Mouse (Mus musculus): ENCODE measurements around the gene Foxp1.

The Foxp1 gene

DNA sequence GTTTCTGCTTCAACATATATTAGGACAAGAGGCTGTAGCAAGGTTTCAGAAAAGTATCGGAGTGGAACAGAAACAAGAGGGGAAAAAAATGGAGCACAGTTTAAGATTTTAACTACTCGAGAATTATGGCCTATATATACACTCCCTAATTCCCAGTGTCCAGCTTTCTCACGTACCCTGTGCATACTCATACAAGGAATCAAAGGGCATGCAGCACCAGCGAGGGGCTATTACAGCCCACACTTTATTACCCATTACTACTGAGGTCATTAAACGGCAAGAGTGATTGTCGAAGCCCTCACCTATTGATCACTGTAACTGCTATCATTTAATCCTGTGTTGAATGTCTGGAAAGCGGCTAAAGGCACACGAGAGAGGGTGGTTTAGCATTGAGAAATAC, 502.8 kb downstream of the Foxp1 start:
- no peak for DNase-seq (ENCODE audit: low spot score)

DNA sequence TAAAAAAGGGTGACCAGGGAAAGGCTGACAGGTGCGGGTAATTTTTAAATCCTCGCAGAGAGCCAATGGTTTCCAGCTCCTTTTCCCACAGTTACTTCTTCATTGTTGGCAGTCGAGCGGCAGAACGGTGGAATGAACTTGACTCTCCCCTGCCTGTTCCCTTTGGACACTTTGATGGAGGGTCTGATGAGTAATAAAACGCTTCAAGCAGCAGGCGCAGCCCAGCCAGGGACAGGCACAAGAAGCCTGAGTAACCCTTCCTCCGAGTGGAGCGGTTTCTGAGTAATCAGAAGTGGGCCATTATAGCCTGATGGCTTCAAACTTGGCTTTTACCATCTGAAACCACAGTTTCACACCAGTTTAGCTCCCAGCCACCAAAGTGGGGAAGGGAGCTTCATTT, 503.3 kb downstream of the Foxp1 start:
- no peak for DNase-seq (ENCODE audit: low spot score)

DNA sequence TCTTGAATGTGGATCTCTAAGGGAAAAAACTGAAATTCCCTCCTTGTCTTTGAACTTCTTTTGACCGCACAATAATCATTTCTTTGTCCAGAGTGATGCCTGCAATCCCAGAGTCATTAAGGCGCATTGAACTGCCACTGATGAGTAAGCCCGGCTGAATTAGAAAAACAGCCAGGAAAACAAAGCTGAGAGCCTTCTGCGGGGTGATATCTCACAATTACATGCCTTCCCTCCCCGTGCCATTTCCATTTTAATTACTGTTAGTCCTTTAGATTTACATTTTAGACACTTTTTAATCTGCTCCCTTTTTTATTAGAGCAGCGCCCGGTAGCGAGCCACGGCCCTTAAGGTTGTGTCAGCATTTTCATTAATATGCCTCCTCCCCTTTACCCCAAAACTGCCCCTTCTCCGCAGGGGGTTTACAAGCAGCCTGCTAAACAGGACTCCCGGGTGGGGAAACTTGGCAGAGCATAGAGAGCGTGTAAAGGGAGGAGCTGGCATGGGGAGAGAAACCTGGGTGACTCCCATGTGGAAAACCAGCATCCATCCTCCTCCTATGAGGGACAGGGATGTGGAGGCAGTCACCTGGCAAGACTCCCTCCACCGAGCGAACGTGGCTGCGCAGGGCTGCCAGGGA, 508.5 kb downstream of the Foxp1 start:
- no peak for DNase-seq (ENCODE audit: low spot score)

DNA sequence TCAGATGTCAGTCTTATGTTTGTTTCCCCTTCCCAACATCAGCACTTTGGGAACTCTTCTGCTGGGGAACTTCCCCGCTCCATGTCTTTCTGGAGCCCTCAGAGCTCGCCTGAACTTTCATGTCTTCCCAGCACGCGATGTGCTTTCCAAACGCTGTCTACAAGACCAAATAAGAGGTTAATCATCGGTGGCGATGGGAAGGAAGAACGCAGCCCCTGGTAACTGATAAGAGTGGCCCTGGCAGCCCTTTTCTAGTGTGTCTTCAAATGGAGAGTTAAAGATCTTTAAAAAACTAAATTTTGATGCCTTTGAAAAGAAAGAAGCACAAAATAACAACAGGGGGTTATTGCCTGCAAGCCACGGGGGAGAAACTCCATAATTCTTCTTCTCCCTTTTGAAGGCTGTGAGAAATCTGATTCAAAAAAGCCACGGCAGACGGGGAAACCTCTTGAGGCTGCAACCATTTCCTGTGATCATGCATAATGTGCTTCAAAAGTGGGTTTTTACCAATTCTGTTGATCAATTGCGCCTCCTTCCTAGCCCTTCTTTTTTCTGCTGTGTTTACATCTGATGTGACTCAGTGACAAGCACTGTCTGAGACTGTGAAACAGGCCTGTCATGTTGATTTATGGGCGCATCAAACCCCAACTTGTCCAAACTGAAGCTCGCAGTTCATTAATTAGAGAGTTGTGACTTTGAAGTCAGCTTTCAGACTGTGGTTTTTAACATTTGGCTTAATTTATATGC, 509.2 kb downstream of the Foxp1 start:
- no peak for DNase-seq (ENCODE audit: low spot score)

DNA sequence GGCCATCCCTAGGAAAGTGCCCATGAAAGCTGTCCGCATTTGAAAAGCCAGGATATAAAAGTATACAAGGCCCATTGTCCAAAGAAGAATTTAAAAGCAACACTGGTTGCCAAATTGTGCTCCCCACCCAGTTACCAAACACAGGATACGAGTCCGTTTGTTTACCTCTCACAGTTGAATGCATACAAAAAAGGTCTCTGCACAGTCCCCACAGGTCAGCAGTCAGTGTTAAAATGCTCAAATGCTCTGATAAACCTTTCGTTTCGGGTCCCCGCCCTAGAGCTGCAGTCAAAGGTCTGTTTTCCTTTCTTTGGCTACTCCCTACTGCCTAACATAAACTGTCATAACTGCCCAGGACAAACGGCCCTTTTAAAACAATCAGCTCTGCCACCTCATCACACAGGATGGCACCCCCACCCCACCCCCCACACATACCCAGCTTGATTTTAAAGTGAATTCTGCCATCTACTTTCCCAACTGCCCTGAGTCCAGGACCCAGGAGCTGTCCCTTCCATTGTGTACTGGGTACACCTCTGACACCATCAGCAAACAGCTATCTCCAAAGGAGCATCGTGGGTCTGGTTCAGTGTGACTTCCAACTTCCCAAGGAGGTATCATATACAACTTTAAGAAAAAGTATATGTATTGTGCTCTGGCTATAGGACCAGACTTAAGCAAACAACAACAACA, 510.5 kb downstream of the Foxp1 start:
- no peak for DNase-seq (ENCODE audit: low spot score)

DNA sequence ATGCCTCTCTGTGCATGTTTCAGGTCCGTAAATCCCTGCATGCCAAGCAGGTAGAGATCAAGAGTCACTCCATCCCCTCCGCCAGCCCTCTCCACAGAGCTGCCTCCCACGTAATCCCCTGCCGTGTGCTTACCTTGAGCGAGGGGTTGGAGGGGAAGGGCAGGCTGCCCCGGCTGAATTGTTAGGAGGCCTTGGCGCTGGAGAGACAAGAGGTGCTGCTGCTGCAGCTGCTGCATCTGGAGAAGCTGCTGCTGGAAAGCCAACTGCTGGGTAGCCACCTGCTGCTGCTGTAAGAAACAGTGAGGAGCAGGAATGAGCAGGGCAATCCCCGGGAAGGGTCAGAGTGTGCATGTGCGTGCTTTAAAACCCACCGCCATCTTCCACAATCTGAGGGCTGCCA, 512.8 kb downstream of the Foxp1 start:
- no peak for DNase-seq (ENCODE audit: low spot score)

DNA sequence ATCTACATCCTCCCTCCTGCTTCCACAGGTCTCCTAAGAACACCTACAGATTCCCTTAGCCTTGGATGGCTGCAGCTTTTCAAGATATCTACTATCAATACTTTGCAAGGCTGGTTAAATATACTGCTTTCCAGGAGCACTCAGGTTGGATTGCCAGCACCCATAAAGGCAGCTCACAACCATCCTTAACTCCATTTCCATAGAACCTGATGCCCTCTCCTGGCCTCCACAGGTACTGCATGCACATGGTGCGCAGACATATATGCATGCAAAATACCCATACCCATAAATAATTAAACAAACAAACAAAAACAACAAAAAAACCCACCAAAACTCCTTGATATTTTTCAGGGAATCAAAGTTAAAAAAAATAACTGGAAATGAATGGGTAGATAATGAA, 514.0 kb downstream of the Foxp1 start:
- DNase-seq (ENCODE audit: low spot score) = no peak

DNA sequence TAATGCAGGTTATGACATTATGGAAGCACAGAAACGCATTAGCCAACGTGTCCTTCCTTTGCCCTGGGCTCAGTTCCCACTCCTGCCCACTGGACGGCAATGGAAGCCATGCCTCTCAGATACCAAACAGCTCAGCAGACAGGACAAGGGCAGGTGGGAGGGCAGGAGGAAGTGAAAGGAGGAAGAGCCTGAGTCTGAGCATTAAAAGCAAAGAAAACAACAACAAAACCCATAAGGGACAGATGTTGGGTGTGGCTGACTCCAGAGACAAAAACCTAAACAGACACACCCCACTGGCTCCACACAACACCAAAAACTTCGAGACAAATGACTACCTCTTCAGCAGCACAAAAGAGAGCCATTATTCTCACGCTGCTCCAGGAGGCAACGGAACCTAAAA, 515.0 kb downstream of the Foxp1 start:
- no peak for DNase-seq (ENCODE audit: low spot score)

DNA sequence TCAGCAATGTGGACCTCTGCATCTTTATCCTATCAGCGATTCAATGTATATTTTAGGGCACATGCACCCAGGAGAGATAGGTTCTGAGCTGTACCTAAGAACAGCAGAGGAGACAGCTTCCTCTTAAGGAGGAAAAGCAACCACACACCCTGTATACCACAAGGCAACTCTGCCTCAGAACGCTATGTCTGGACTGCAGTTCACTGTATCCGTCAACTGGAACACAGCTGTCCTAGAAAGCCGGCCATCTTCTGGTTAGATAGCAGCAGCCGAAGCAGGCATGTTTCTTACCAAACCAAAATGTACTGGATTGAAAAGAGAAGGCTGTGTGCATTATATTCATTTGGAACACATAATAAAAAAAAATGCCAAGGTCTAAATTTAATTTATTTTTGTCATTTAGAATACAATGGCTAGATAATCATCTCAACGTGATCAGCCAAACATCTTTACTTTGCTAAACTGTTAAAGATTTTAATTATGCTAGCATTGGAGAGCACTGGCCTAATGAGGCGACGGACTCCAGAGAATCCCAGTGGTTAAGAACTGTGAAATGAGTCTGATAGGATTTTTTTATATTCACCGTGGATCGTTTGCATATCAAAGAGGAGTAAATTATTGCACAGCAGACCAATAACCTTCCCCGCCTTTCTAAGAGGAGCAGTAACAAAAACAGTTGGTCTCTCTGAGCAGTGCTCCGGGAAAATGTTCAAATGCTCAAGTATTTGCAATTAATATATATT, 518.1 kb downstream of the Foxp1 start:
- DNase-seq (ENCODE audit: low spot score) = no peak

DNA sequence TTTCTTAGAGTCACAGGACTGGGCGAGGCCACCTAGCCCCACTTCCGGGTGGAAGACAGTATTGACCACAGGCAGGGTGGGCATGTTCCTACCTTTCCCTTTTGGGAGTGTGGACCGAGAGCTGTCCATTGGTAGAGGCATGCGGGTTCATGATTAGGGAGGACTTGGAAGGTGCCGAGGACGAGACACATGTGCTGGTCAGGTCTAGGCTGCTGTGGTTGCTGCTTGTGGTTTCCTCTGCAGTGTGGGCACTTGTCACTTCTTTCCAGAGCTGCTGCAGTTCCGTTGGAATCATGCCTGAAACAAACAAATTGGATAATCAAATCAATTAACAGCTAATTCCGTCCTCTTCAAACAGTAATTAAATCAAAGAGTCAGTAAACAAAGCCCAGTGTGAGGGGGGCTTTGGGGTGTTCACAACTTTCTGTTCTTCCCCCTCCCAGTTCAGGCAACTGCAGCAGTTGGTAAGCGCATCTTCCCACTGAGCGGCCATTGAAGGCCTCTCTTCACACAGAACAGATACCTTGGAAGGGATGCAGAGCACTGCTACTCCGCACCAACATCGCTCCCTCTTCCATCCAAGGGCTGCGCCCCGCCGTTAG, 519.3 kb downstream of the Foxp1 start:
- DNase-seq (ENCODE audit: low spot score) = no peak

DNA sequence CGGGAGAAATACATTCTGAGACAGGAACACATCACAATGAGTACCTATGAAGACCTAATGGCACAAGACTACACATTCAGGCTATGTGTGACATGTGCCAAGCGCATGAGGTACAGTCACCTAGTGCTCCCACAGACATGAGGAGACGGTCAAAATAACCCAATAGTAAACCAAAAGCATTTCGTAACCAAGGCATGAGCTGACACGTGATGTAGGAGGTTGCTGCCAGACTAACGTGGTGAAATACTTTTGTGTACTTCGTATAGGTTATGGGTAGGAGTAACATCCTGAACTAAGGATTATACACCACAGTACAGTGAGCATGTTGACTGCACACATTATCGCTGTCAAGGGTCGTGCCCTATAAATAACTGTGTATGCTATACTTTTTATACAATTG, 520.9 kb downstream of the Foxp1 start:
- DNase-seq (ENCODE audit: low spot score) = no peak

DNA sequence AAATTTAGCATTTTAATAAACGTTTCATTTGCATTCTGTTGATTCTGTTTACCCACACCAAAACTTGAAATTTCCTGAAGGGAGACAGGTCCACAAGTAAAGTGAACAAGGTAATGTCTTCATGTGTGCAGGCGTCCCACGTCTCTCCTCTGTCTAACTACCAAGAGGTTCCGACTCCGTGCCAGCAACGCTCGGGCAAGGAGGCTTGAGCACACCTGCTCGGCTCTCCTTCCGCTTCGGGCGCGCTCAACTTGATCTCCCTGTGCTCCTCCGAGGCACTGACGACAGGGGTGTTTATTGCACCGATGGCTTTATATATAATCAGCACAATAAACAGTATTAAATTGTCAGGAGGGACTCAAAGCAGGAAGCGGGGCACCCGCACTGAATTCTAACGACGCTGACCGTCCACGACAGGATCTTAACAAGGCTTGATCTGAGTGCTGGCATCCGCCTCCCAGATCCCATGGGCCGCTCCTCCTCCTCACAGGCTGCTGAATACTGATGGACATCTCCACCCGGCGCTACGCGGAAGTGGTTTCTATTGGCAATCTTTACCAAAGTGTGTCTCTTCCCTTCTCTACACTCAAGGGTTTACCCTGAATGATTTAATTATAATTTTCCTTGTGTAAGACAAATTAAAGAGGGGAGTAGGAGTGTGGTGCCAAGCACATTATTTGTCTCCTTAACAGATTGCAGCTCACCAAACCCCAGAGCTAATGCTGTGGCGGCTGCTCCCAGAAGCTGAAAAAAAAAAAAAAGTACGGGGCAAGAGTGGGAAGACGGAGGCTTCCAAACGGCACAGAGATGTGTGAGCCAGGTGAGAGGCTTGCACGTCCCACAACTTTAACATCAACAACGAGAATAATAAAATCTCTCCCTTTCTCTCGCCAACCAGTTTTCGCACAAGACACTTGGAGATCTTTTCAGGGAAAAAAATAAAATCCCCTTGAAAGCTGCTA, 523.3 kb downstream of the Foxp1 start:
- peak; percentile 30 for DNase-seq (ENCODE audit: low spot score)

DNA sequence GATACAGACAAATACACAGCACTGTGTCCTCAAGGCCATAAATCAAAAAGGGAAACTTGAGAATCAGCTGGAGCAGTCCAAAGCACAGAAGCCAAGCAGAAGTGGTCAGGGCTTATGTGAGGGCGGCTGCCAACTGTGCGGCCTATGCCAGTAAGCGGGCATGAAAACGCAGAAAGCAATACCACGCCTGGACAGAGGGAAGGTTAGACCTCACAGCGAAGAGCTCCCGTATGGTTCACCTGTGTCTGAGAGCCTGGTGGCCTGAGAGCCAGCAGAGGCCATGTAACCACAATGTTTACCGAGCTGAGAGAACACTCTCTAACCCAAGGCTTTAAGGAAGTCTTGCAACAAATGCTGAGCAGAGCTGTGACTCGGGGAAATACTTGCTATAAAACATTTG, 524.8 kb downstream of the Foxp1 start:
- DNase-seq (ENCODE audit: low spot score) = no peak

DNA sequence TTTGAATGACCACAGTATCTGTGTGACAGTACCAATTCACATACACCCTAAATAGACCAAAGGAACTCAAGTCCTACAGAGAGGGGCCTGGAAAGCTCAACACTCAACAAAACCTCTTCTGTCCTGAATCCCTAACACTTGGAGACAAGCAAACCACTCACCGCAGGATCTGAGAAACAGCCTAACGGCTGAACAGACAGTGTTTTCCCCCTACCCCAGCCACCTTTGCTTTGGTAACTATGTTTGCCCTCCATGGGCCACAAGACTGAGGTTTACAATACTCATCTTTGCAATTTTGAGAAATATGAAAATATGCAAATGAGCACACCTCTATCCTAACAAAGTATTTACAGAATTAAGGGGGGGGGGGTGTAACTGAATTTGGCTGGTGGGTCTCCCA, 525.7 kb downstream of the Foxp1 start:
- DNase-seq (ENCODE audit: low spot score) = no peak

DNA sequence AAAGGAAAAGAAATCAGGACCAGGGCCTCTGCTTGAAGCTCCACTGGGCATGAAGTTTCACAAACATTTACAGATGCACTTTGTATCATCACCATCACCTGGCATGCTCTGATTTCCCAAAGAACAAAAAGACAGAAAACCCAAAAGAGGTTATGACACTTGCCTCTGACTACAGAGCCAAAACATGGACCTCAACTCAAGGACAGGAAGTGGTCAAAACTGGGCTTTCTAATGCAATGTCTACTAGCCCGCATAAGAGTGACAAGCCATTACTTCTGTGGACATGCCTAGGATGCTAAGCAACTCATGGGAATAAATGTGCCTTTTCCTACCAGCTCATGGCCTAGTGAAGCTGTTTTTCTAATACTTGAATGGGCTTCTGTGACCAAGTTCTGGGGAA, 526.2 kb downstream of the Foxp1 start:
- DNase-seq (ENCODE audit: low spot score) = no peak

DNA sequence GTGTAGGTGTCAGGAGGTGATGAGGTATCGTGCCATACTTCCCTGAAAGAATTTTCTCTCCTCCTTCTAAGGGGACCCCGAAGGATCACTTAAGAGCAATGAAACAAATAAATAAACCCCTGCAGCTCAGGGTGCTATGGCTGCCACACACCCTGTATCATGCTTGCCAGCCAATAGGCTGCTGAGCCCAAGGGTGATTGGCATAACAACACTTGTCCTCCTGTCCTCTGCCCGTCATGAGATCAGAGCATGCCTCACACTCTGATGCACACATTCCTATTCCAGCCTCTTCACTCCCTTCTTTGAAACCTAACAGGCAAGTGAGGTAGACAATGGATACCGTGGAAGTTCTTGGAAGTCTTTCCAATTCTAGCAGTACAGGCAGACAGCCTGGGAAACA, 526.8 kb downstream of the Foxp1 start:
- no peak for DNase-seq (ENCODE audit: low spot score)

DNA sequence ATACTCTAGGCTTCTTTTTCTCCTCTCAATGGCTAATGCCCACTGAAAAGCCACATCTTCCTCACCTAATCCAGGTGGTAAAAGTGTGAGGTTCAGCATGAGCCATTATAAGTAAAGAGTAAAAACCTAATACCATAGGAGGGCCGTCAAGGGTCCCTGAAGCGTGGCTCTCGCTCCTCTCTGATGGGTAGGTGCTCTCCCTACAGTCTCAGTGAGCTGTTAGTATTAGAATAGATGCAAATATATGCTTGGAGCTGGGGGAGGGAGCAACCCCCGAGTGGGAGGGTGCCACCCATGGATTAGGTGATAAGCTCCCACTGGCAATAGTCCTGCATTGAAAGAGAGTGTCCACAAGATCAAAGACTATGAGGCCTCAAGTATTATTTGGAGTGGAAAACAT, 527.6 kb downstream of the Foxp1 start:
- DNase-seq (ENCODE audit: low spot score) = no peak

DNA sequence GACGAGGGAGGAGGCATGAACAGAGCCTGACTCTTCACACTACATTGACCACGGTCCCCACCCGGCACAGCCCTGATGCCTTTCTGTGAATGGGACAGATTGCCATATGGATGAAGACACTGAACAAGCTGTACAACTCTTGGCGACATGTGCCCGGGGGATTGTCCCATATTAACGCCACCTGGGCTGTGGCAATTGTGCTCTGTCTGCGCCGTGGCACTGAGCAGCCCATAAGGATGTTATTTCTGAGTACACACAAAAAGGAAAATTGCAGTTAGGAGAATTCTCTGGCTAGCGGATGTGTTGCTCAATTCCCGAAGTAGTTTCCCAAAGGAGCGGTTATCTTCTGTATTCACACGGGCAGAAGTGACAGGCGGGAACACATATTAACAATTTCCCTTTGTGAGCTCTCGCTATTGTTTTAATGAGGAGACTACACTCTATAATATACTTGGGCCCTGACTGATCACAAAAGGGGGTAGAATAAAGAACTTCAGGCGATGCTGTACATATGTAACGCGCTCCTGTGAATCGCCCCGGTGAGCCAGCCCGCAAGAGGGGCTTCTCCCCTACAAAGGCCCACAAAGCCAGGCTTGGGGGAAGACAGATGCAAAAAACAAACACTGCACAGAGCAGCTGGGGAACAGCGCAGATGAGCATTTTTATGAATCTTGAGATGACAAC, 528.3 kb downstream of the Foxp1 start:
- DNase-seq (ENCODE audit: low spot score) = peak; percentile 36

DNA sequence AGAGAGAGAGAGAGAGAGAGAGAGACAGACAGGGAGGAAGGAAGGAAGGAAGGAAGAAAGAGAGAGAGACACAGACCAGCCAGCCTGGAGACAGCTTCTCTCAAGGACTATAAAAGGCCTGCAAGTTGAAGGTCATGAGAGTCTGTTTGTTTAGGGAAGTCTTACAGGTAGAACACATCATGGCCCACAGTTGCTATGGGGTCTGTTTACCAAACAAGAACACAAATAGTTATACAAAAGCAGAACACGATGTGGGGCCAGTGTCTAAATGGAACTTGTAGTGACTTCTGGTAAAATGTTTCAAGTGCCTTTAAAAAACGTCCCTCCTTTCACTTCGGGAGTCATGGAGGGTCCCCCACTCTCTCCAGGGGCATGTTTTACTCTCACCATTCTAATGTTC, 529.3 kb downstream of the Foxp1 start:
- no peak for DNase-seq (ENCODE audit: low spot score)

DNA sequence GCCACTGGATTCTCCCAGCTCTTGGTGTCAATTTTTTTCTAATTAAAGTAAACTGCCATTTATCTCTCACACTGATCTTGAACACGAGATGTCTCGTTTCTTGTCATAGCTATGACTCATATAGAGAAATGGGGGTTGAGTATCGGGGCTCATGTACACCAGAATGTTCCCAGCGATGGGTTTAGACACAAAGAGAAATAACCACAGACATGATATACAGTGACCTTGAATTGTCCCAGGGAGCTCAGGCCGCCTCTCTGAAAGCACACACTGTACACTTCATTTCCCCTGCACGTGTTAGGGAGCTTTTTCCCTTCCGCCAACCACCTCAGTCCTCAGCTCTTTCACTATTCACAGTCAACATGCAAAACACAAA, 529.8 kb downstream of the Foxp1 start:
- no peak for DNase-seq (ENCODE audit: low spot score)

Data from layer of hippocampus, adult 11-12 months (tissue).